Mouse (Mus musculus) kidney, postnatal 10 days (tissue): ENCODE results near the gene Trpm3.
"Not testable (repeated sequence)": the region's sequence is repeated elsewhere in the genome, so short reads cannot be mapped to it uniquely, and the experiment has no call there.

ENCODE experiments used
- DNase-seq: peaks from one replicate; pipeline ENCODE4 v3.0.0; 2021; ENCODE audit warnings: mixed read lengths

Gene Trpm3

DNA sequence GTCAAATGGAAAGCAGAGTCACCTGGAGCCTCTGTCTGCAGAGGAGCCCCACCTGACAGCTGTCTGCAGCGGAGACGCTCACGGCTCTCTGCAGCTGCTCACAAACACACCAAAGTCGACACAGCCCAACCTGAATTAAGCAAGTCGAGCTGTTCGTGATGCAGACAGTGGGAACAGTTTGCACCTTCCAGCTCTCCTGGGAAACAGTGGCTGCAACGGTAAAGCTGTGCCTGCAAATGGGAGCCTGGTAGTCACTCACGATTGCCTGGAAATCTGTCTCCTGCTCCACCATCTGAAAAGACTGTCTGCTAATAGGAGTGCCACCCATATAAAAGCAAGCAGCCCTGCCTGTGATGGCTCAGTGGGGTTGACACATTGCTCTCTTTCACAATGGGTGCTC lies 865.0 kb downstream of the Trpm3 start:
- no peak for DNase-seq

DNA sequence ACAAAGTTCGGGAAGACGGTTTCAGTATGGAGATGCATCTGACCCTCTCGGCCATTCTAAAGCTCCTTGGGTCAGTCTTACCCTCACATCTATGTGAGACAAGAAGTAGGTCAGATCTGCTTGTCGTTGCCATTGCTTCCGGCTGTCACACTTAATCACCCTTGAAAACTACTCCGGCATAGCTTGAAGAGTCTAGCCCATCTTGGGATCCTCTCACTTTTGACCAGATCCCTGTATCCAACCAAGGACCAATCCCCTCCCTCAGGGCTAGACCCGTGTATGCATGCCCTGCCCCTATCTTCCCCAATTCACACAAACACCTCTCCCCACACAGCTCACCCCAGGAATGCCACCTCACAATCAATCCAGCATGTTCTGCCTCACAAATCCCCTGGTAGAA lies 867.0 kb downstream of the Trpm3 start:
- DNase-seq = no peak

DNA sequence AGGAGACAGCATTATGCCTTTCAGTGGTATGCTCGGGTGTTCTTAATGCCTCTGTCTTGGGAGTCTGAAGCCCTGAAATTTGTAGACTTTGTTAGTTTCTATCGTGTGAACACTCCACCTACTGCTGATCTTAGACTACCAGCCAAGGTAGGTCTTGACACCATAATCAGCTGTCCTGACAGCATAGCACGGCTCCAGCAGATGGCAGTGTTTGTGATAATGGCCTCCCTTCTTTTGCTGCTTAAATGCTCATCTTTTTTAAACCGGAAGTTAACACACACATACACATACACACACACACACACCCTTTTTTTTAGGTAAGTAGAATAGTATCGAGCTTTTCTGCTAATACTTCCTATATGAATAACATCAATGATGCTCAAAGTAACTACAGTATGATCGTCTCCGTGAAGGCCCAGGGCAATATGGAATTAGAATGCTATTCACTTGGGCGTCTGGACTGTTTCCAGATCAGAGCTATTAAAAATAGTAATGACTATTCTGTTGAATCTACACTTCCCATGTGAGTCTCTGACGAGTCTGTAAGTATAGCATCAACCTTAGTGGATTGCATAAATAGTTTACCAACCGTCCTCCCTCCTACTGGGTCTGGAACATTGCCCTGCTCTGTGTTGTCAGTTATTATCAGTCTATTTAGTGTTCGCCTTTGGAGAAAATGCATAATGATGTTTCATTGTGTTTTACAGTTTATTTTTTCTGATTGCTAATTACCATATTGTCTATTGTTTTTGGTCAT lies 867.8 kb downstream of the Trpm3 start:
- peak; percentile 71 for DNase-seq

DNA sequence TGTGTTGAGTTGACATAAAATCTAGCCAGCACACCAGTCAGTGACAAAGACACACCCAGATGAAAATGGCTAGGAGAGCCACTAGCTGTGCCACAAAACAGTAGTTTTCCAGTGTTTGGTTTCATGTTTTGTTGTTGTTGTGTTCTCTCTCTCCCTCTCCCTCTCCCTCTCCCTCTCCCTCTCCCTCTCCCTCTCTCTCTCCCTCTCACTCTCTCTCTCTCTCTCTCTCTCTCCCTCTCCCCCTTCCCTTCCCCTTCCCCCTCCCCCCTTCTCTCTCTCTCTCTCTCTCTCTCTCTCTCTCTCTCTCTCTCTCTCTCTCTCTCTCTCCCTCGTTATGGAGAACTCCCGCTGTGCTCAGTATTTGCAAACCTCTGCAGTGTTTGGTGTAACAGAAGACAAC lies 874.8 kb downstream of the Trpm3 start:
- DNase-seq = no peak

DNA sequence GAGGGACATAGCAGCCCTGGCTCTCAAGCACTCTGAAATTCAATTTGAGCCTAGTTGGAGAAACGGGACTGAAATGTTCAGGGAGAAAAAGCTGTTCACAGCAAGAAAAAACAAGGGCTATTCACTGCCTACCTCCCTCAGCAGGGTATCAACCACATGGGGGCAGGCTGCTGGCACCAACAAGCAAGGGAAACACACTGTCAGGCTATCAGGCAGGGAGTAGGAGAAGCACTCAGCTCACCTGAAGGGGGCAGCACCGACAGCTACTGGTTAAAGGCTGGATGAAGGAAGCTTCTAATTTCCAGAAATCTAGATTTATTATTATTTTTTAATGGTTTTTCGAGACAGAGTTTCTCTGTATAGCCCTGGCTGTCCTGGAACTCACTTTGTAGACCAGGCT lies 876.7 kb downstream of the Trpm3 start:
- peak; percentile 71 for DNase-seq

DNA sequence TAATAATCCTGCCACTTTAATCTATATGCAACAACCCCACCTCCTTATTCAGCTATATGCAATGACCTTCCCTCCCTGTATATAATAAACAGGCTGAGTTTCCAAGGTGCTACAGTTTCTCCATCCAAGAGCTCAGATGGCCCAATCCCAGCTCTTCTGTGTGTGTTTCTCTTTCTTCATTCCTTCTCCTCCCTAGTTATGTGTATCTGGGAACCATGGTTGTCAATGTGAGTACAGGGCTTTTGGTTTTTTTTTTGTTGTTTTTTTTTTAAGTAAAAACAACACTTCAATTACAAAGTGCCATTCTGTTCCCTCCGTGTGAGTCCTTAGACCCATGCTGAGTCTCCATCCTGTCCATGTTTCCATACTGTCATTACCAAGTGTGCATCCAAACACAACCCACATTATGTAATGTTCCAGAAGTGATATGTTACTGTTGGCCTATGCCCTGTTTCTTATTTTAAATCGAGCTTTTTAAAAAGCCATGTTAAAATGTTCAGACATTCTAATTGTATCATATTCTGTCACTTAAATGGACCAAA lies 879.4 kb downstream of the Trpm3 start:
- no peak for DNase-seq

DNA sequence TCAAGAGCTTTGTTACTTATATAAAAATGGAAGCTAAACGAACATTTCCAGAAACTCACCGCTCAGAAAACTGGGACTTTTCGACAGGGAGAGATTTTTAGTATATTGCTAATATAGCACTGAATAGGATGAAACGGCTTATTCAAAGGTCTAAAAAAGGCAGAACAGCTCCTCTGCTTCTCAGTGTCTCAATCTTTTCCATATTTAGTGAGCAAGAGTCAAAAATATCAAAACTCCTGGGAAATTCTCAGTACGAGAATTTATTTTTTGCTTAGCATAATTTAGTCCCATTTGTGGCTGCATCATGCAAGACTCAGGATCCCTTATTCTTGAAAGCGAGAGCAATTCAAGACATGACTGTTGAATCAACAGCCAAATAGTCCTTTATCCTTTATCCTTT lies 884.1 kb downstream of the Trpm3 start:
- no peak for DNase-seq

DNA sequence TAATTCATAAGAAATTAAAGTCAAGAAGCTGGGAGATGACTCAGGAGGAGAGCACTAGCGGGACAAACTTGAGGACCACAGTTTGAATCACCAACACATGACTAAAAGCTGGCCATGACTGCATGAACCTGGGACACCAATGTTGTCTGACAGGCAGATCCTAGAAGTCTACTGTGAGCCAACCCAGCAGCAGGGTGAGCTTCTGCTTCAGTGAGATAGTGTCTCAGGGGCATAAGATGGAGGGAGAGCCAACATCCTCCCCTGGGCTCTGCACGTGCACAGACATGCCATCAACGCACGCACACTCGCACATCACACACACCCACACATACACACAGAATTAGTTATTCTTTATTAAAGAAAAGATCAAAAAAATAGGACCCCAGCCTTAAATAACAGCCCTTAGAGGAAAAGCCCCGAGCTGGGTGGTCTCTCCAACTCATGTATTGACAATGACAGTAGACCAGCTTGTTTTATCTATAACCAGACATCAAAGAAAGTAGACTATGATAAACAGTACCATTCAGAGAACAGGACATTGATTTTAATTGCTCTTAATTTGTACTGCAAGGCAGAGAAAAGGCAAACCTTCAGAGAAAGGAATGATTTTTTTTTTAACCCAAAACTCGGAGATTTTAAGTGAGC lies 884.6 kb downstream of the Trpm3 start:
- no peak for DNase-seq

DNA sequence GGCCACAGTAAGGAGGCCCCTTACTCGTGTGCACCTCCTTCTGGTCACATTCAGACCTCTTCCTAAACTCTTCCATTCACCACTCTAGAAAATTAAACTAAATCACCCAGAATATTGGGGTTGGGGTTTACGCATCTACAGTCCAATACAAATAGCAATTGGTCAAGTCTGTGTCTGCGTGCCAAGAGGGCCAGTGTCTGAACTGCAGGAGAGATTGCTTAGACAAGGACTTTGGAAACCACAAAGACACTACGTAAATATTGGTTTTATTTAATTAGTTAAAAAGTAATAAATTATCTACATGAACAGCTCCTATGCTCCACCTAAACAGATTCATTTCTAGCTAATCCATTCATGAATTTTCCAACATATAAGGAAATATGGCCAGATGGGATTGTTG lies 886.0 kb downstream of the Trpm3 start:
- DNase-seq = no peak

DNA sequence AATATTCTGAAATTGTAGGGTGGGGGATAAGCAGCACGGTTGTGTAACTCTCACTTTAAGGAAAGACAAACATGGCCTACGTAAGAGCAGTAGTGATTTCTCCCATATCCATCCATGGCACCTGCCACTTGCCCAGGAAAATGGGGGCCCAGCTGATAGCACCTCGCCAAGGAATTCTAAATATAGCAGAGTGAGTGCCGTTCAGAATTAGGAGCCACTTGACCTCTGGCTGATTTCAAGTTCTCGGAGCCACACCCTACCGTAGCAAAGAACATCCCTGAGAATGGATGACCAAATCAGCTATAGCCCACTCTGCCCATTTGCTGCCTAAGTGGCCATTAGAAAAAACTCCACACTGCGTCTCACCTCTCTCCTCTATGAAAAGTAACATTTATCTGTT lies 887.6 kb downstream of the Trpm3 start:
- DNase-seq = no peak

DNA sequence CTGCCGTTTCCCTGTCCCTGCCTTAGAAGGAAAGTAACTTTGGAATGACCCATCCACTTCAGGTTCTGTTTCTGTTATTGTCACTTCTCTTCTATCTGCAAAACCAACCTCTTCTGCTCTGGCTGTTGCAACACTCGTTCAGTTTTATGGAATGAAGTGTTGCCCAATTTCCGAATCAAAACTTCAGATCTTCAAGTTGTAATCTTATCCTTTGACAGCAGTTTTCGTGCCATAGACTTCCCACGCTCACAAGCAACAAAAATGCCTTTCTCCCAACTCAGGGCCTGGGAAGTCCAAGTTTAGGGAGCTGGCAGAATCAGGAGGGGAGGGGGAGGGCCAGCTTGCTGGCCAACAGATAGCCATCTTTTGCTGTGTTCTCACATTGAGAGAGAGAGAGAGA lies 889.4 kb downstream of the Trpm3 start:
- no peak for DNase-seq

DNA sequence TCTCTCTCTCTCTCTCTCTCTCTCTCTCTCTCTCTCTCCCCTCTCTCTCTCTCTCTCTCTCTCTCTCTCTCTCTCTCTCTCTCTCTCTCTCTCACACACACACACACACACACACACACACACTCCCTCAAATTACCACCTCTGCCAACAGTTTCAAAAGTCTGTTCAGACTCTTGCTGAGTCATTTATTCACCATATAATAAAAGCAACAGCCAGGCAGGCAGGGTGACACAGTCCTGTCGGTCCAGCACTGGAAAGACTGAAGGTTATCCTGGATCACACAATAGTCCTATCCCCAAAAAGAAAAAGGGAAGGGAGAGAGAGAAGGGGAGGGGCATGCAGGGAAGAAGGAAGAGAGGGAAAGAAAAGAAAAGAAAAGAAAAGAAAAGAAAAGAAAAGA lies 894.5 kb downstream of the Trpm3 start:
- DNase-seq = not testable (repeated sequence)

DNA sequence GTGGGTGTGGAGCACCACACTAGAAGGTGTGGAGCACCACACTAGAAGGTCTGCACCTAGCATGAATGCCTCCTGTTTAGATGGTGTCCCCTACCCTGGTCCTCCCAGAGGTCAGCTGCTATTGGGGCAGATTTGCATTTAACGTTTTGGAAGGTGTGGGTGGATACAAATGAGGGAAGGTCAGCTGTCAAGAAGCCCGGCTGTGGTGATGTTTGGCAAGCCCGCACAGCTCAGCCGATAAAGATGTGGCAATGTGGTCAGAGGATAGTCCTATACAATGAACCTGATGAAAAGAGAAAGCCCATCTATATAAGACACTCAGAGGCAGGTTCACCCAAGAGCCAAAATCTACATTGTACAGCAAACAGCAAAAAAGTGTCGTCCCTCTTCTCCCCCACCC lies 895.3 kb downstream of the Trpm3 start:
- no peak for DNase-seq

DNA sequence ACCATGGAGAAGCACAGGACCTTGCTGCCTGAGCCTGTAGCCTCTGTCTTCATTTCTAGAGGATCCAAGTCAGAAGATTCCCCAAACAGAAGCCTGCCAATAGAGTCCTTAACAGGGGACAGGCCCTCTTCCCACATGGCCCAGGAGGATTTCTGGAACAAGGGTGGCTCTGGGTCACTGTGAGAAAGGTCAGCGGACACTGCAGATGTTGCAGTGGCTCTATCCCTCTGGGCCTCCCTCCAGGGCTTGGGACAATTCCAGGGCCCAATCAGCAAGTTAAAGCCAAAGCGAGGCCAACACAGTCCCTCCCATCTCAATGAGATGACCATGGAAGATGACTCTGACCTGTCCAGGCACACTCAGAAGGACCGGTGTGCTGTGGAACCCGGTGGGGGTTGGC lies 896.1 kb downstream of the Trpm3 start:
- DNase-seq = peak; percentile 78

DNA sequence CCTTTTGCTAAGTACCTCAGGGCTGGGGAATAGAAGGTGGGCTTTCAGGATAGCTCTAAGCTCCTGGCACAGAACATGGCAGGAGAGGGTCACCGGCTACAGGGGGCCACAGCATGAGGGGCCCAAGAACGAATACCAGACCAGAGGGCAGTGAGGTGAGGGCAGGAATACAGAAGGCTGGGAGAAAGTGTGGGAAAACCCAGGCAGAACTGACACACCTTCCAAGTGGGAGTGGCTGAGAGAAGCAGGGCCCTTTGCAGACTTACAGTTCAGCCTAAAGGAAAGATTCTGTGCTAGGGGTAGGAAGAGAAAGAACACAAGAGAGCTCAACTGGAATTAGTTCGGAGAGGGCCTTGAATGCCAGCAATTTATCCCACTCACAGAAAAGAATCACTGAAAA lies 896.9 kb downstream of the Trpm3 start:
- DNase-seq = no peak

DNA sequence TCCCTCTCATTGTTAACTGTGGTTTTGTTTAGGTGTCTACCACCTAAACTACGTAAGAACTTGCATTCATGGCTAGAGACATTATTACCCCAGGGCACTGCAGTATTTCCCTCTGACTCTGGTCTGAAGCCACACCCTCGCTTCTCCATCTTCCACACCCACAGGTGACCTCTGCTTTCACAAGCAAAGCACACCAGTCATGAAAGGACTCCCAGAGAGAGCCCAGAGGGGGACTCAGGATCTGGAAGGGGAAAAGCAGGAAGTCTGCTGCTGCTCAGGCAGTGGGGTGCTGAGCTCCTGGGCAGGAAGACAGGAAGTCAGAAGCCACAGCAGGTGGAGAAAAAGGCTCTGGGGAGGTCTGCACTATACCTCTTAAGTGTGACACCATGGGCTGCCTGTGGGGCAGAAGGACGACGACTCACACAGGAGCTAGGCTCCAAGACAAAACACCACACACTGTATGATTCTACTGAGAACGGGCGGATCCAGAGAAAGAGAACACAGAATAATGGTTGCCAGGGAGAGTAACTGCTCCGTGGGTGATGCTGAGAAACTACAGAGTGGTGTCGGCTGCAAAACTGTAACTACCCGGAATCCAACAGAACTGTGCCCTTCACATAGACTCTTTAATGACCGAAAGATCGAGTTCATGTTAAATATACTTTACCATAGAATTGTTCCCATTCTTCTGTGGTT lies 898.1 kb downstream of the Trpm3 start:
- DNase-seq = no peak

DNA sequence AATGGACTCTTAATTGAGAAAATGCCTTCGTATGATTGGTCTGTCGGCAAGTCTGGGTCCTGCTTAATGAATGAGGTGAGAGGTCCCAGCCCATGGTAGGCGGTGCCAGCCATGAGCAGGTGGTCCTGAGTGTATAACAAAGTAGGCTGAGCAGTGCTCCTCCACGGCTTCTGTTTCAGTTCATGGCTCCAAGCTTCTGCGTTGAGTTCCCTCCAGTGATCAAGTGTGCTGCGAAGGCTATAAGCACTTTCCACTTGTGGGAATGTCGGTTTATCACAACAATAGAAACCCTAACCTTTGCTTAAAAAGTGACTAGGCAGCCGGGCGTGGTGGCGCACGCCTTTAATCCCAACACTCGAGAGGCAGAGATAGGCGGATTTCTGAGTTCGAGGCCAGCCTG lies 898.7 kb downstream of the Trpm3 start:
- no peak for DNase-seq

DNA sequence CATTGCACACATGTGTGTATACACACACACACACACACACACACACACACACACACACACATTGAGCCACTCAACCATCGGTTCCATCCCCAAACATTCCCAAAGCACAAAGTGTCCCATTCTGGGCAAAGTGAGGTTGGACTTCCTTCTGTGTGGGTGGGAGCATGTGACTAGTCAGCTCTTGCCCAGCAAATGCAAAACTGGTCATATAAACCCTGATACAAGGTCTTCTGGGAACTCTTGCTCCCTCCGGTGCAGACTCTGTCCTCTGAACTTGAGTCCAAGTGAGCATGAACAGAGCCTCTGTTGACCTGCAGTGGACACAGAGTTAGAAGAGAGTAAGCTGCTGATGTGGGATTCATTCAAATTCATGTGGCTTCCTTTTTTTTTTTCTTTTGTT lies 899.5 kb downstream of the Trpm3 start:
- DNase-seq = peak; percentile 23

DNA sequence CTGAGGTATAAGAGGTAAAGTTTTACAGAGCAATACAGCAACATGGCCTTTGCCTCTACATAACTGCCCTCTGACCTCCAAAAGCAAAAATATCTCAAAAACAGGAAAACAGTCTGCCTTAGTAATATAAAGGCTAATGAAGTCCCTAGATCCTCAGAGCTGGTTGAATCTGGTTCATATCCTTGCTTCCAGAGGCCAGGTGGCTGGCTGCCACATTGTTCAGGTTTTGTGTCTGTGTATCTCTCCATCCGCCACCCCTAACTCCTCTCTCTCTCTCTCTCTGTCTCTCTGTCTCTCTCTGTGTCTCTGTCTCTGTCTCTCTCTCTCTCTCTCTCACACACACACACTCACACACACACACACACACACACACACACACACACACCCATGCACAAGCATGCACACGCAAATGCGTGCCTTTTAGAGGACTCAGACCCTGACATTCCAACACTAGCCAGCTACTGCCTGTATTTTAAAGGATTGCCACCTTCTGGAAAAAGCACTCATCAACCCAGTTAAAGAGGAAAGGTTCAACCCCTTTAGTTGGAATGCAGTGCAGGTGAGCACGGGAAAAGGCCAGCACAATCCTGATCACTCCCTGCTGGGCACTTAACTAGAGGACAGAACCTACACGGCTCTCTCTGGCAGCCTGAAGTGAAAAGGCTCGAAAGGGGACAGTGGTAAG lies 902.8 kb downstream of the Trpm3 start:
- peak; percentile 27 for DNase-seq

DNA sequence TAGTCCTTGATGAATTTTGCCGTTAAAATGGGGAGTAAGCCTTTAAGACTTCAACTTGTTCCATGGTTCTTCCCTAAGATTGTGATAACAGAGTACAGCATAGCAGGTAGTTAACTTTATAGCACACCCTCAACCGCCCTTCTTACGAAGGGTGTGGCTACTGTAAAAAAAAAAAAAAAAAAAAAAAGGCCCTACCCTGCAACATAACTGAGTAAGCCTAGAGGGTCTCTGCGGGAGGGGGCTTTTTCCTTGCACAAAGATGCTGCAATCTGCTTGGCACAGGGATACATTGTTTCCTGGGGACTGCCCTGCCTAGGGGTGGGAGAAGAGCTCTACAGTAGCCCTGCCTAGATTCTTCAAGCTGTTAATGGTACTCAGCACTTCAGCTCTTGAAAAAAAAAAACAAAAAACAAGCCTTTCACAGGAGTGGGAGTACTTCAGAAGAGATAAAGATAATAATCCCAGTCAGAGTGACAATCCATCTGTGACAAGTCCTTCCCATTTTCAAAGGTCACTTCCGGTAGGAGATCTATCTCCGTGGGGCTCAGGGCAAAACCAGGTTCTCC lies 903.4 kb downstream of the Trpm3 start:
- DNase-seq = no peak

DNA sequence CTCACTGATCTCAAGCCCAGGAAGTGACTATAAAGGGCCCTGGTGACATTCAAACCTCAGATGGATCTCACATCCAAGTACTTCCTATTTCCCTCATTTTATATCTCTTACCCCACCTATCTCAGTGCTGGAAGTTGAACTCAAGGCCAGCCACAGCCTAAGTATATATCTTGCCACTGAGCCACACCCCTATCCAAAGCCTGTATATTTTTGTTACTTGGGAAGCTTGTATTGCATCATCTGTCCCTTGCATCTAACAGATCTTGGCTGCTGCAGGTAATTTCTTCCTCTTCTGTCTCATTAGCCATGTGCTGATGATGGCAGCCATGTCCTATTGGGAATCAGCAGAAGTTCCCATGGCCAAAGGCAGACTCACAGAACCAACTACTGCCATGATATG lies 904.9 kb downstream of the Trpm3 start:
- DNase-seq = no peak
